Mouse (Mus musculus) testis, postnatal 10 days (tissue): ENCODE measurements around the gene Chac2.
"Not testable (repeated sequence)": the region's sequence is repeated elsewhere in the genome, so short reads cannot be mapped to it uniquely, and the experiment has no call there.

Experiments
- DNase-seq: peaks from one replicate; pipeline ENCODE4 v3.0.0; 2021; ENCODE audit warnings: low spot score

Gene Chac2

GRCm38 (mm10) chr11:30985877-30986624, at the start of gene Chac2:
TSS of gene Chac2 (minus strand) at chr11:30986350.
- peak; percentile 92 for DNase-seq

GRCm38 (mm10) chr11:31034958-31035357, 48.8 kb upstream of the Chac2 start:
- DNase-seq = no peak

GRCm38 (mm10) chr11:31017466-31017865, 31.3 kb upstream of the Chac2 start:
- not testable (repeated sequence) for DNase-seq

GRCm38 (mm10) chr11:31009668-31010067, 23.5 kb upstream of the Chac2 start:
- not testable (repeated sequence) for DNase-seq

GRCm38 (mm10) chr11:31001169-31001908, 15.2 kb upstream of the Chac2 start:
- DNase-seq = no peak

- DNase-seq = no peak
Measured at GRCm38 (mm10) chr11:31000028-31000427, 13.9 kb upstream of the Chac2 start.

GRCm38 (mm10) chr11:30998704-30999103, 12.6 kb upstream of the Chac2 start:
- no peak for DNase-seq

- no peak for DNase-seq
Measured at GRCm38 (mm10) chr11:30998199-30998598, 12.0 kb upstream of the Chac2 start.

GRCm38 (mm10) chr11:30996670-30997069, 10.5 kb upstream of the Chac2 start:
- no peak for DNase-seq

GRCm38 (mm10) chr11:30986625-30987017, 471 bp upstream of the Chac2 start:
- DNase-seq = no peak

- DNase-seq = no peak
Measured at GRCm38 (mm10) chr11:30985237-30985636, 913 bp downstream of the Chac2 start.

GRCm38 (mm10) chr11:30954279-30954725, 31.8 kb downstream of the Chac2 start, which contains the start of gene Erlec1:
TSS of gene Erlec1 (minus strand) at chr11:30954335.
- DNase-seq = peak; percentile 87

- peak; percentile 62 for DNase-seq
Measured at GRCm38 (mm10) chr11:30953469-30954154, 32.5 kb downstream of the Chac2 start.

- DNase-seq = no peak
Measured at GRCm38 (mm10) chr11:30952829-30953228, 33.3 kb downstream of the Chac2 start.

GRCm38 (mm10) chr11:30943522-30943921, 42.6 kb downstream of the Chac2 start:
- DNase-seq = no peak

- no peak for DNase-seq
Measured at GRCm38 (mm10) chr11:30928498-30928897, 57.7 kb downstream of the Chac2 start.

GRCm38 (mm10) chr11:30928079-30928478, 58.1 kb downstream of the Chac2 start:
- no peak for DNase-seq
